Mouse (Mus musculus): ENCODE measurements around the gene Tnfsf12. TPM values are rescaled to one million over a fixed set of nuclear protein-coding genes. Genes with fewer than 3 reads are reported as not detected.

The Tnfsf12 gene
- polyA plus RNA-seq, 1 experiment from 2014 or later, result 8.8 TPM

DNA sequence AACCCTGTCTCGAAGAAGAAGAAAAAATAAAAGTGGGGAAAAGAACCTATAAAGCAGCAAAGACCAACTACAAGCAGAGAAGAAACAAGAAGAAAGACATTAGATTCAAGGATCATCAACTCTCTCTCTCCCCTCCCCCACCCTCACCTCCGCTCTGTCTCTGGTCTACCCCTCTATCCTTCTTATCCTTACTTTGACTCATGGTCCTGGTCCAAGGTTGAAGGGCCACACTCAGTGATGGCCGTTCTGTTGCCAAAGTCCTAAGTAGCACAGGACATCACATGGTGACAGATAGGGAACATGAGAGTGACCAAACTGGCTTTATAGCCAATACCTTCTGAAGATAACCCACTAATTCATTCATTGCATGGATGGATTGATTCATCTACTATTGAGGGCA, 1.7 kb upstream of the Tnfsf12 start:
- WGBS, result 91% methylated on average over 3 of the region's 3 CpGs
- no peak overlapping the region for H3K27ac ChIP-seq (ENCODE audit: low read length)
- peaks cover 16% of the 10 kb centered on the region; the same call in 1 of the 2 replicates for H3K4me1 ChIP-seq (ENCODE audit: control insufficient read depth, insufficient read depth, low read length)

DNA sequence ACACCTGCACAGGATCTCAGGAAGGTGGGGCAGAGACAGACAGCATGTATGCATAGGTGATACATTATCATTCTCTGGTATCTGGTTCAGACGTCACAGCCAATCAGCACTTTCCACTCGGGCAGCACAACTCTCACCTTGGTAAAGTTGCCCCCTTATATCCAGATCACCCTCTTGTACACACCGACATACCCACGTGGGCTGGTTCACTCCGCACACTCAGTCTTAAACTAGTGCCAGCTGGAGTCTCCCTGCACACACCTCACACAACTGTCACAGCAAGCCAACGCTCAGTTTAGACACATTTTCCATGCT, 646 bp downstream of the Tnfsf12 start:
- Histone ChIP-seq H3K9me3 (replicated peaks; ENCODE audit: control insufficient read depth, low read length) (no peaks in the 10 kb centered on the region), H3K9ac (ENCODE audit: low read length) (peak overlapping the region; percentile 94), H3K27me3 (ENCODE audit: control insufficient read depth, insufficient read depth, low read length) (no peaks in the 10 kb centered on the region), H3K4me1 (ENCODE audit: control insufficient read depth, insufficient read depth, low read length) (peaks cover 16% of the 10 kb centered on the region; the same call in 1 of the 2 replicates), H3K27ac (ENCODE audit: low read length) (peak overlapping the region; percentile 78), H3K36me3 (ENCODE audit: control insufficient read depth, insufficient read depth, low read length) (no peaks in the 10 kb centered on the region), H3K4me3 (replicated peaks; ENCODE audit: low read length) (peak overlapping the region; percentile 57), H3K4me2 (ENCODE audit: low read depth, low read length) (peak overlapping the region; percentile 90)
- peak; percentile 20; the same call in 1 of the 2 replicates for ATAC-seq (ENCODE audit: insufficient read depth, low FRiP score)
- WGBS, result 20% methylated on average over 6 of the region's 6 CpGs

More for the DNA sequence above, 1.7 kb upstream of the Tnfsf12 start:
- Histone ChIP-seq H3K9ac (ENCODE audit: low read length) (no peak overlapping the region), H3K4me3 (replicated peaks; ENCODE audit: low read length) (no peak overlapping the region), H3K27me3 (ENCODE audit: control insufficient read depth, insufficient read depth, low read length) (no peaks in the 10 kb centered on the region), H3K36me3 (ENCODE audit: control insufficient read depth, insufficient read depth, low read length) (no peaks in the 10 kb centered on the region), H3K4me2 (ENCODE audit: low read depth, low read length) (no peak overlapping the region), H3K9me3 (replicated peaks; ENCODE audit: control insufficient read depth, low read length) (no peaks in the 10 kb centered on the region)
- ATAC-seq (ENCODE audit: insufficient read depth, low FRiP score), result no peak

DNA sequence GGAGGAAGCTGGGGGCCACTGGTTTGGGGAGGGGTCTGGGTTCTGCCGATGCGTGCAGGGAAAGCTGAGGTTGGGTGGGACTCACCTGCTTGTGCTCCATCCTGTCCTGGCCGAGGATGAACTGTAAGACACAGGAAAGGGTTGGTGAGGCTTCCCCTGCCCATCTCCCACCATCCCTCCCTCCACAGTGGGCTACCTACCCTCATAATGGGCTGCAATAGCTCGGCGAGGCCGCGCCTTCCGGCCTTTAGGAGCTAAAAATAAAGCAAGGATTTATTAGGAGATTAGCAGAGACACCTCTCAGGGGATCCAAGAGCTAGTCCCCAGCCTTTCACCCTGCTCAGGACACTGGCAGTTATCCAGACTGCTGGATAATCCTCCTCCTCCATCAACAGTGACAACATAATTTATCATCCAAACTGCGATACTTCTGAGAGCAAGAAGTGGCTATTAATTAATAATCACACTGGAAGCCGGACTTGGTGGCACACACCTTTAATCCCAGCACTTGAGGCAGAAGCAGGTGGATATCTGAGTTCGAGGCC, 2.2 kb downstream of the Tnfsf12 start:
- H3K27ac ChIP-seq (ENCODE audit: low read length), result no peak overlapping the region
- no peak overlapping the region for H3K4me3 ChIP-seq (replicated peaks; ENCODE audit: low read length)
- no peak for ATAC-seq (ENCODE audit: insufficient read depth, low FRiP score)
- no peaks in the 10 kb centered on the region for H3K9me3 ChIP-seq (replicated peaks; ENCODE audit: control insufficient read depth, low read length)
- no peak overlapping the region for H3K4me2 ChIP-seq (ENCODE audit: low read depth, low read length)
- H3K36me3 ChIP-seq (ENCODE audit: control insufficient read depth, insufficient read depth, low read length), result no peaks in the 10 kb centered on the region
- no peaks in the 10 kb centered on the region for H3K27me3 ChIP-seq (ENCODE audit: control insufficient read depth, insufficient read depth, low read length)
- no peak overlapping the region for H3K9ac ChIP-seq (ENCODE audit: low read length)
- H3K4me1 ChIP-seq (ENCODE audit: control insufficient read depth, insufficient read depth, low read length), result peaks cover 16% of the 10 kb centered on the region; the same call in 1 of the 2 replicates
- WGBS, result 53% methylated on average over 11 of the region's 11 CpGs

DNA sequence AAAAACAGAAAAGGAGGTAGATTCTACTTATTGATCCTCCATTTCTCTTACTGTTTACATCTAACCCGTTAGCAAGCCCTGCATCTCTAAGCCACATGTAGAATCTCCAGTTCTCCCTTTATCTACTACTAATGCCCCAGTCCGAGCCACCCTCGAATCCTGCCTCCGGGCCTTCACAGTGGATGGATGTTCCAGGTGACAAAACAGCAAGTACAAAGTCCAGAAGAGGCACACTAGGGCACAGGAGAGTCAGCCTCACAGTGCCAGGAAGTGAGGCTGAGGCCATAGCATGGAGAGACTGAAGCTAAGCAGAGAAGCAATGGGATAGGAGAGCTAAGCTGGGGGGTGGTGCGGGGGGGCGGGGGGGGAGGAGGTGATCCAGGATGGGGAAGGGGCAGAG, 2.8 kb downstream of the Tnfsf12 start:
- no peak for ATAC-seq (ENCODE audit: insufficient read depth, low FRiP score)

DNA sequence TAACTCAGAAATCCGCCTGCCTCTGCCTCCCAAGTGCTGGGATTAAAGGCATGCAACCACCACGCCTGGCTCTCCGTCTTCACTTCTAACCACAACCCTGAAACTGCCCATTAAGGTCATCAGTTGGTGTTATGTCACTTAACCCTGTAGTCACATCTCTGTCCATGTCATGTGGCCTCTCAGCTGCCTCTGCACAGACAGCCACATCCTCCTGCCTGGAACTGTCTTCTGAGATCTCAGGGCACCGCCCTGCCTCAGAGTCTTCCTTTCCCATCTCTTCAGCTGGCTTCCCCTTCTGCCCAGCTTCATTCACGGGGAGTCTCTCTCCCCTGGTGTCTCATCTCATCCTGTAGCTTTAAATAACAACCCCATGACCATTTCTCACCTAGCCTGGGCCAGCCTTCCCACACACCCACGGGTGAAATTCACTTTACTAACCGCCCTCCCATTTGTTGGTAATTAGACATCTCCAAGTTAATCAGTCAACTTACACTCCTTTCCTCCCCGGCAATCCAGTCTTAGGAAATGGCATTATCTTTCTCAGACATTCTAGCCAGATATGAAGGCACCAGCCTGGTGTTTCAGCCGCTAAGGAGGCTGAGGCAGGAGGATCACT, 3.3 kb downstream of the Tnfsf12 start:
- H3K36me3 ChIP-seq (ENCODE audit: control insufficient read depth, insufficient read depth, low read length), result no peaks in the 10 kb centered on the region
- no peak overlapping the region for H3K4me3 ChIP-seq (replicated peaks; ENCODE audit: low read length)
- H3K27me3 ChIP-seq (ENCODE audit: control insufficient read depth, insufficient read depth, low read length), result no peaks in the 10 kb centered on the region
- H3K9ac ChIP-seq (ENCODE audit: low read length), result no peak overlapping the region
- no peaks in the 10 kb centered on the region for H3K9me3 ChIP-seq (replicated peaks; ENCODE audit: control insufficient read depth, low read length)
- WGBS, result 68% methylated on average over 9 of the region's 9 CpGs
- no peak for ATAC-seq (ENCODE audit: insufficient read depth, low FRiP score)
- no peak overlapping the region for H3K4me2 ChIP-seq (ENCODE audit: low read depth, low read length)
- H3K27ac ChIP-seq (ENCODE audit: low read length), result no peak overlapping the region
- H3K4me1 ChIP-seq (ENCODE audit: control insufficient read depth, insufficient read depth, low read length), result peaks cover 16% of the 10 kb centered on the region; the same call in 1 of the 2 replicates

More for the DNA sequence above, 2.8 kb downstream of the Tnfsf12 start:
- Histone ChIP-seq H3K4me3 (replicated peaks; ENCODE audit: low read length) (no peak overlapping the region), H3K27me3 (ENCODE audit: control insufficient read depth, insufficient read depth, low read length) (no peaks in the 10 kb centered on the region), H3K4me1 (ENCODE audit: control insufficient read depth, insufficient read depth, low read length) (peaks cover 16% of the 10 kb centered on the region; the same call in 1 of the 2 replicates), H3K9me3 (replicated peaks; ENCODE audit: control insufficient read depth, low read length) (no peaks in the 10 kb centered on the region), H3K9ac (ENCODE audit: low read length) (no peak overlapping the region), H3K4me2 (ENCODE audit: low read depth, low read length) (no peak overlapping the region), H3K36me3 (ENCODE audit: control insufficient read depth, insufficient read depth, low read length) (no peaks in the 10 kb centered on the region), H3K27ac (ENCODE audit: low read length) (no peak overlapping the region)
- 69% methylated on average over 6 of the region's 6 CpGs for WGBS

DNA sequence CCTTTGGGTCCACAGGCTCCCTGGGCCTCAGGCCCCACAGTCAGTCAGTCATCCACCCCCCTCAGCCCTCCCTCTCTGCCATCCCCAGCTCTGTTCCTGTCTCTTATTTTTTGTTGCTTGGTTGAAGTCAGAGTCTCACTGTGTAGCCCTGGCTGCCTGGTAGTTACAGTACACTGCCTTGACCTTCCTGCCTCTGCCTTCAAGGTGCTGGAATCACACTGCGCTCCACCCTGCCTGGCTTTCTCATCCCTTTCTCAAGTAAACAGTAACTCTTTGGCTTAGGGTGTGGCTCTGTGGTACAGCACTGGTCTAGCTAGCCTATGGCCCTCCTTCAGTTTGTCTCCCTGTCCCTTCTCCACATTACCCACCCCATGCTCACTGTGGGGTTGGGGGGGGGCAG, 5.8 kb downstream of the Tnfsf12 start:
- peaks cover 28% of the 10 kb centered on the region for H3K4me1 ChIP-seq (ENCODE audit: control insufficient read depth, insufficient read depth, low read length)
- 93% methylated on average over 1 of the region's 1 CpGs for WGBS
- no peak for ATAC-seq (ENCODE audit: insufficient read depth, low FRiP score)
- H3K9ac ChIP-seq (ENCODE audit: low read length), result no peak overlapping the region
- no peaks in the 10 kb centered on the region for H3K36me3 ChIP-seq (ENCODE audit: control insufficient read depth, insufficient read depth, low read length)
- no peak overlapping the region for H3K27ac ChIP-seq (ENCODE audit: low read length)
- H3K9me3 ChIP-seq (replicated peaks; ENCODE audit: control insufficient read depth, low read length), result no peaks in the 10 kb centered on the region
- H3K4me2 ChIP-seq (ENCODE audit: low read depth, low read length), result no peak overlapping the region
- H3K4me3 ChIP-seq (replicated peaks; ENCODE audit: low read length), result no peak overlapping the region
- no peaks in the 10 kb centered on the region for H3K27me3 ChIP-seq (ENCODE audit: control insufficient read depth, insufficient read depth, low read length)

DNA sequence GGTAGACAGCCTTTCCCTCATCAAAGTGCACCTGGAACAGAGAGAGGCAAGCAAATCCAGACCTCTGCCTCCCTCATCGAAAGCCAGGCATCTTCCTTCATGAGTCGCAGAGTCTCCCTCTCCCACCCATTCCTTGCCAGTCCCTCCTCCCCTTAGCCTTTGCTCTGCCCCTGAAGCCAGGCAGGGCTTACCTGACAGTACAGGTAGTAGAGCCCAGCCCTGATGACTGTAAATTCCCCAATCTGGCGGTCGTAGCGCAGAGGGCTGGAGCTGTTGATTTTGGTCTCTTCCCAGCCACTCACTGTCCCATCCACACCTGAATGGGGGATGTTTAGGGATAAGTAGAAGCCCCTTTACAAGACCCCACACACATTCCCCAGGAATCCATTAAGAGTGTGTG, 8.6 kb downstream of the Tnfsf12 start:
- H3K9me3 ChIP-seq (replicated peaks; ENCODE audit: control insufficient read depth, low read length), result no peaks in the 10 kb centered on the region
- peak overlapping the region; percentile 36; the same call in 1 of the 2 replicates for H3K9ac ChIP-seq (ENCODE audit: low read length)
- ATAC-seq (ENCODE audit: insufficient read depth, low FRiP score), result no peak
- 45% methylated on average over 5 of the region's 5 CpGs for WGBS
- peak overlapping the region; percentile 89; the same call in 1 of the 2 replicates for H3K27ac ChIP-seq (ENCODE audit: low read length)
- H3K4me1 ChIP-seq (ENCODE audit: control insufficient read depth, insufficient read depth, low read length), result peaks cover 30% of the 10 kb centered on the region
- no peak overlapping the region for H3K4me3 ChIP-seq (replicated peaks; ENCODE audit: low read length)
- no peaks in the 10 kb centered on the region for H3K27me3 ChIP-seq (ENCODE audit: control insufficient read depth, insufficient read depth, low read length)
- H3K36me3 ChIP-seq (ENCODE audit: control insufficient read depth, insufficient read depth, low read length), result no peaks in the 10 kb centered on the region
- H3K4me2 ChIP-seq (ENCODE audit: low read depth, low read length), result peak overlapping the region; percentile 17; the same call in 1 of the 2 replicates

DNA sequence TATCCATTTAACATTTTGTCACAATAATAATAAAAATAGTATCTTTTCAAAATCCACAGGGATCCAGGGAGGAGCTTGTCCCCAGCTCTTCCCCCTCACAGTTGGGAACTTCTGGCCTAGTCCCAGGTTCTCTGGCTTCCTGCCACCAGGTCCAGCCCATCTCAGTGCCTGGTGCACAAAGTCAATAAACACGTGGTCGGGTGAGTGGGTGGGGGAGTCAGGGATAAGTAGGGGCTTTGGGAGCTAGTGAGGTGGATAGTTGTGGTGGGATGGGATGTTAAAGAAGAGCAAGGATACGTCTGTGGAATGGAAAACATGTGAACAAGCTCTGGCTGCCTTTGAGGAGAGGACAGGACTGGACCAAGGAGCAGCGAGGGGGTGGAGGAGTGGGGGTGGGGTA, 9.3 kb downstream of the Tnfsf12 start:
- 12% methylated on average over 4 of the region's 4 CpGs for WGBS
- ATAC-seq (ENCODE audit: insufficient read depth, low FRiP score), result no peak
- H3K4me3 ChIP-seq (replicated peaks; ENCODE audit: low read length), result no peak overlapping the region
- H3K36me3 ChIP-seq (ENCODE audit: control insufficient read depth, insufficient read depth, low read length), result no peaks in the 10 kb centered on the region
- peak overlapping the region; percentile 89 for H3K27ac ChIP-seq (ENCODE audit: low read length)
- no peaks in the 10 kb centered on the region for H3K27me3 ChIP-seq (ENCODE audit: control insufficient read depth, insufficient read depth, low read length)
- peaks cover 30% of the 10 kb centered on the region for H3K4me1 ChIP-seq (ENCODE audit: control insufficient read depth, insufficient read depth, low read length)
- no peak overlapping the region for H3K4me2 ChIP-seq (ENCODE audit: low read depth, low read length)
- no peaks in the 10 kb centered on the region for H3K9me3 ChIP-seq (replicated peaks; ENCODE audit: control insufficient read depth, low read length)
- peak overlapping the region; percentile 36; the same call in 1 of the 2 replicates for H3K9ac ChIP-seq (ENCODE audit: low read length)

GRCm38 (mm10) chr11:69685526-69686148, 10.0 kb downstream of the Tnfsf12 start, which contains the start of gene Tnfsf13:
TSS of gene Tnfsf13 (minus strand) at chr11:69685784.
- no peak for ATAC-seq (ENCODE audit: insufficient read depth, low FRiP score)
- peak within 1 kb of the TSS; percentile 60 for H3K9ac ChIP-seq (ENCODE audit: low read length)
- H3K9me3 ChIP-seq (replicated peaks; ENCODE audit: control insufficient read depth, low read length), result no peaks in the 10 kb centered on the region
- H3K36me3 ChIP-seq (ENCODE audit: control insufficient read depth, insufficient read depth, low read length), result no peaks in the 10 kb centered on the region
- H3K27me3 ChIP-seq (ENCODE audit: control insufficient read depth, insufficient read depth, low read length), result no peaks in the 10 kb centered on the region
- H3K4me1 ChIP-seq (ENCODE audit: control insufficient read depth, insufficient read depth, low read length), result peaks cover 35% of the 10 kb centered on the region
- H3K4me2 ChIP-seq (ENCODE audit: low read depth, low read length), result peak within 1 kb of the TSS; percentile 20; the same call in 1 of the 2 replicates
- H3K27ac ChIP-seq (ENCODE audit: low read length), result peak within 1 kb of the TSS; percentile 89
- H3K4me3 ChIP-seq (replicated peaks; ENCODE audit: low read length), result no peak within 1 kb of the TSS
- WGBS, result 58% methylated on average over 10 of the region's 10 CpGs
